Mouse (Mus musculus) liver, embryonic 14.5 days (tissue): ENCODE data around the gene Pif1. TPM values are rescaled to one million over a fixed set of nuclear protein-coding genes. Genes with fewer than 3 reads are reported as not detected.

Source experiments
- ATAC-seq: fragments of 200-750 bp; cut with Nextera tagmentation; 2 replicates; pipeline ENCODE4 v1.8.0; 2017; ENCODE audit warnings: moderate number of reproducible peaks, mild to moderate bottlenecking, moderate library complexity; ENCODE audit not compliant: insufficient read depth
- DNase-seq, 3 experiments: peaks; one replicate each; pipeline ENCODE4 v3.0.0-alpha.2; 2012 to 2013; ENCODE audit warnings: low read depth in 3 of 3, low spot score in 3 of 3
- H3K27ac ChIP-seq: fragments of 300-500 bp; sonication (generic); 2 replicates; pipeline ENCODE4 v1.5.1; 2014; ENCODE audit warnings: moderate library complexity, mild to moderate bottlenecking, control low read depth, inconsistent platforms
- H3K27me3 ChIP-seq: fragments of 300-500 bp; sonication (generic); 2 replicates; pipeline ENCODE4 v1.6.1; 2014; ENCODE audit warnings: mild to moderate bottlenecking, low read length, moderate library complexity; ENCODE audit not compliant: control insufficient read depth, insufficient read depth
- H3K36me3 ChIP-seq: fragments of 300-500 bp; sonication (generic); replicated peaks from 2 replicates; pipeline ENCODE4 v1.6.1; 2014; ENCODE audit warnings: low read depth; ENCODE audit not compliant: control insufficient read depth, insufficient read depth
- H3K4me1 ChIP-seq, 2 experiments: fragments of 200-500 bp in 1 of 2; fragments of 300-500 bp in 1 of 2; sonication (generic) in 1 of 2; replicated peaks; 2 replicates each; pipeline ENCODE4 v1.6.1; 2012 to 2014; ENCODE audit warnings: antibody characterized with exemption in 1 of 2, inconsistent platforms in 1 of 2, low read length in 1 of 2; ENCODE audit not compliant: control insufficient read depth in 2 of 2, insufficient read depth in 2 of 2
- H3K4me2 ChIP-seq: fragments of 300-500 bp; sonication (generic); 2 replicates; pipeline ENCODE4 v1.6.1; 2014; ENCODE audit warnings: low read depth, mild to moderate bottlenecking, control low read depth, moderate library complexity
- H3K4me3 ChIP-seq, 2 experiments: fragments of 200-500 bp in 1 of 2; fragments of 300-500 bp in 1 of 2; sonication (generic) in 1 of 2; 2 replicates each; pipeline ENCODE4 v1.5.1; 2012 to 2014; ENCODE audit warnings: low read depth in 2 of 2, low read length in 2 of 2, mild to moderate bottlenecking in 2 of 2, control low read depth in 1 of 2, inconsistent platforms in 1 of 2, moderate library complexity in 1 of 2; ENCODE audit not compliant: insufficient read depth in 1 of 2
- H3K9ac ChIP-seq: fragments of 300-500 bp; sonication (generic); replicated peaks from 2 replicates; pipeline ENCODE4 v1.6.1; 2014; ENCODE audit warnings: mild to moderate bottlenecking, control low read depth, moderate library complexity
- H3K9me3 ChIP-seq: fragments of 300-500 bp; sonication (generic); 2 replicates; pipeline ENCODE4 v1.6.1; 2016; ENCODE audit warnings: low read length, mixed read lengths; ENCODE audit not compliant: control insufficient read depth
- CTCF ChIP-seq: IDR thresholded peaks from 2 replicates; pipeline ENCODE4 v1.5.1; 2016; ENCODE audit warnings: antibody characterized with exemption, low read depth, control low read depth
- EP300 ChIP-seq: IDR thresholded peaks from 2 replicates; pipeline ENCODE4 v1.6.1; 2016; ENCODE audit warnings: antibody characterized with exemption, low read depth
- WGBS: fragments of 180-500 bp; shearing (Covaris S2); extraction: QIAGEN DNeasy Blood & Tissue Kit; methylation state at CpG from one replicate; pipeline ENCODE4 v1.1.7; 2014; ENCODE audit not compliant: insufficient replicate concordance; 5-methylcytosine and 5-hydroxymethylcytosine counted together
- polyA plus RNA-seq, 2 experiments: library from polyadenylated mRNA; depleted of rRNA in 1 of 2; stranded (reverse) in 1 of 2; unstranded in 1 of 2; fragments of >200 nt; fragmentation: Nextera tagmentation in 1 of 2; extraction: Ambion mirVana in 1 of 2; gene quantifications; 2 replicates each; pipeline versions ENCODE4 v1.2.1 to v1.2.3; 2012 to 2014

Pif1 gene
- polyA plus RNA-seq, 2 experiments, result 6.8 to 11.9 TPM

- DNase-seq (no peak), ATAC-seq (peak; percentile 16; the same call in 1 of the 2 replicates)
- H3K9ac ChIP-seq, result 0 out of 2 replicates have a peak overlapping the region, but pooled peaks have one; percentile 5
- 10% methylated on average over 7 of the region's 7 CpGs for WGBS
- no peak overlapping the region for H3K4me3 ChIP-seq
- no peaks in the 10 kb centered on the region for H3K9me3 ChIP-seq
- no peaks in the 10 kb centered on the region for H3K36me3 ChIP-seq
- peak overlapping the region; percentile 70 for H3K27ac ChIP-seq
- H3K4me1 ChIP-seq, result peaks cover 35 to 44% of the 10 kb centered on the region in 2 experiments
- TF ChIP-seq CTCF, result no peak
- TF ChIP-seq EP300, result no peak
- H3K27me3 ChIP-seq, result no peaks in the 10 kb centered on the region
- no peak overlapping the region for H3K4me2 ChIP-seq
Measured at GRCm38 (mm10) chr9:65542111-65542524, 44.8 kb upstream of the Pif1 start.

GRCm38 (mm10) chr9:65545635-65546412 is 41.1 kb upstream of the Pif1 start:
- no peak for DNase-seq
- Histone ChIP-seq H3K9ac (0 out of 2 replicates have a peak overlapping the region, but pooled peaks have one; percentile 18), H3K36me3 (no peaks in the 10 kb centered on the region), H3K4me2 (no peak overlapping the region), H3K9me3 (no peaks in the 10 kb centered on the region), H3K27ac (peak overlapping the region; percentile 57), H3K27me3 (no peaks in the 10 kb centered on the region), H3K4me3 (no peak overlapping the region), H3K4me1 (peaks cover 32 to 44% of the 10 kb centered on the region in 2 experiments)
- TF ChIP-seq EP300 (0 out of 2 replicates have a peak, but pooled peaks have one; percentile 14), CTCF (no peak)
- ATAC-seq, result no peak
- WGBS, result 64% methylated on average over 10 of the region's 10 CpGs

- DNase-seq, result no peak
- H3K36me3 ChIP-seq, result no peaks in the 10 kb centered on the region
- TF ChIP-seq CTCF, result no peak
- TF ChIP-seq EP300, result no peak
- no peaks in the 10 kb centered on the region for H3K27me3 ChIP-seq
- H3K9me3 ChIP-seq, result no peaks in the 10 kb centered on the region
- H3K4me3 ChIP-seq, result no peak overlapping the region
- H3K4me1 ChIP-seq, result peaks cover 35 to 47% of the 10 kb centered on the region in 2 experiments
- H3K9ac ChIP-seq, result peak overlapping the region; percentile 45; the same call in 1 of the 2 replicates
- H3K4me2 ChIP-seq, result no peak overlapping the region
- peak; percentile 61 for ATAC-seq
- 26% methylated on average over 4 of the region's 4 CpGs for WGBS
- H3K27ac ChIP-seq, result peak overlapping the region; percentile 61
Measured at GRCm38 (mm10) chr9:65546413-65546695, 40.6 kb upstream of the Pif1 start.

GRCm38 (mm10) chr9:65547111-65547510 is 39.8 kb upstream of the Pif1 start:
- H3K4me2 ChIP-seq, result no peak overlapping the region
- H3K9ac ChIP-seq, result no peak overlapping the region; the same call in 1 of the 2 replicates
- H3K9me3 ChIP-seq, result no peaks in the 10 kb centered on the region
- H3K36me3 ChIP-seq, result peaks cover 4% of the 10 kb centered on the region
- DNase-seq, result no peak
- 77% methylated on average over 5 of the region's 5 CpGs for WGBS
- H3K4me1 ChIP-seq, result peaks cover 35 to 47% of the 10 kb centered on the region in 2 experiments
- no peak overlapping the region; the same call in 1 of the 2 replicates for H3K27ac ChIP-seq
- no peaks in the 10 kb centered on the region for H3K27me3 ChIP-seq
- no peak overlapping the region for H3K4me3 ChIP-seq
- no peak for ATAC-seq
- no peak for TF ChIP-seq CTCF
- no peak for TF ChIP-seq EP300

GRCm38 (mm10) chr9:65547844-65548243 is 39.1 kb upstream of the Pif1 start:
- Histone ChIP-seq H3K4me1 (peaks cover 36 to 47% of the 10 kb centered on the region in 2 experiments), H3K4me3 (no peak overlapping the region), H3K27me3 (no peaks in the 10 kb centered on the region), H3K27ac (no peak overlapping the region), H3K36me3 (peaks cover 11% of the 10 kb centered on the region), H3K9ac (no peak overlapping the region), H3K4me2 (no peak overlapping the region), H3K9me3 (no peaks in the 10 kb centered on the region)
- WGBS, result 60% methylated on average over 4 of the region's 4 CpGs
- DNase-seq, result no peak
- TF ChIP-seq CTCF (no peak), EP300 (no peak)
- ATAC-seq, result no peak
